Mouse (Mus musculus) megakaryocyte, embryonic 14.5 days (primary cell): Measurements from ENCODE around the gene Sorcs2. TPM values are rescaled to one million over a fixed set of nuclear protein-coding genes. Genes with fewer than 3 reads are reported as not detected.

ENCODE experiments used
- H3K27me3 ChIP-seq: replicated peaks from 2 replicates; pipeline ENCODE3; 2012; ENCODE audit warnings: inconsistent platforms
- H3K36me3 ChIP-seq: replicated peaks from 2 replicates; pipeline ENCODE3; 2012; ENCODE audit warnings: low read length, inconsistent platforms, mixed read lengths
- H3K4me1 ChIP-seq: 2 replicates; pipeline ENCODE4 v1.6.1; 2012; ENCODE audit warnings: inconsistent platforms
- H3K4me3 ChIP-seq: replicated peaks from 2 replicates; pipeline ENCODE3; 2012; ENCODE audit warnings: moderate library complexity, mild to moderate bottlenecking, inconsistent platforms
- H3K9me3 ChIP-seq: 2 replicates; pipeline ENCODE4 v1.6.1; 2012; ENCODE audit warnings: inconsistent platforms
- FLI1 ChIP-seq: IDR thresholded peaks from 2 replicates; pipeline ENCODE4 v1.6.1; 2012; ENCODE audit warnings: low read length, inconsistent platforms, mixed read lengths
- GATA1 ChIP-seq: IDR thresholded peaks from 3 replicates; pipeline ENCODE4 v1.6.1; 2012; ENCODE audit warnings: mixed read lengths, low read length, inconsistent platforms, borderline replicate concordance
- polyA plus RNA-seq: library from polyadenylated mRNA; stranded (reverse); fragments of >175 nt; gene quantifications from 2 replicates; pipeline ENCODE4 v1.2.3, GENCODE M21; 2012; ENCODE audit warnings: low replicate concordance; ENCODE audit not compliant: insufficient read depth

Sorcs2 gene
- polyA plus RNA-seq, 1 experiment: not detected

- Histone ChIP-seq H3K4me3 (no peak overlapping the region), H3K36me3 (no peaks in the 10 kb centered on the region), H3K4me1 (peaks cover 6% of the 10 kb centered on the region; the same call in 1 of the 2 replicates), H3K9me3 (no peaks in the 10 kb centered on the region), H3K27me3 (peaks cover 48% of the 10 kb centered on the region)
- TF ChIP-seq GATA1: no peak
- TF ChIP-seq FLI1: no peak
Measured at GRCm38 (mm10) chr5:36007649-36008048, 390.3 kb downstream of the Sorcs2 start.

GRCm38 (mm10) chr5:36006586-36006985 lies 391.4 kb downstream of the Sorcs2 start:
- TF ChIP-seq FLI1: no peak
- no peak for TF ChIP-seq GATA1
- peaks cover 6% of the 10 kb centered on the region; the same call in 1 of the 2 replicates for H3K4me1 ChIP-seq
- no peaks in the 10 kb centered on the region for H3K9me3 ChIP-seq
- no peaks in the 10 kb centered on the region for H3K36me3 ChIP-seq
- peaks cover 48% of the 10 kb centered on the region for H3K27me3 ChIP-seq
- no peak overlapping the region for H3K4me3 ChIP-seq

GRCm38 (mm10) chr5:36006106-36006505 lies 391.8 kb downstream of the Sorcs2 start:
- peaks cover 6% of the 10 kb centered on the region; the same call in 1 of the 2 replicates for H3K4me1 ChIP-seq
- TF ChIP-seq GATA1 (no peak), FLI1 (no peak)
- no peaks in the 10 kb centered on the region for H3K9me3 ChIP-seq

GRCm38 (mm10) chr5:36003797-36004196 lies 394.1 kb downstream of the Sorcs2 start:
- Histone ChIP-seq H3K36me3 (no peaks in the 10 kb centered on the region), H3K4me1 (peaks cover 6% of the 10 kb centered on the region; the same call in 1 of the 2 replicates), H3K4me3 (no peak overlapping the region), H3K9me3 (no peaks in the 10 kb centered on the region), H3K27me3 (peaks cover 52% of the 10 kb centered on the region)
- TF ChIP-seq FLI1: no peak
- no peak for TF ChIP-seq GATA1

More at GRCm38 (mm10) chr5:36006106-36006505, 391.8 kb downstream of the Sorcs2 start:
- peaks cover 48% of the 10 kb centered on the region for H3K27me3 ChIP-seq
- no peak overlapping the region for H3K4me3 ChIP-seq
- H3K36me3 ChIP-seq: no peaks in the 10 kb centered on the region

GRCm38 (mm10) chr5:35989986-35990735 lies 407.8 kb downstream of the Sorcs2 start:
- no peaks in the 10 kb centered on the region for H3K36me3 ChIP-seq
- peaks cover 27% of the 10 kb centered on the region for H3K27me3 ChIP-seq
- TF ChIP-seq GATA1: no peak
- no peak for TF ChIP-seq FLI1
- peaks cover 3% of the 10 kb centered on the region for H3K4me1 ChIP-seq
- no peak overlapping the region for H3K4me3 ChIP-seq
- H3K9me3 ChIP-seq: no peaks in the 10 kb centered on the region

- H3K27me3 ChIP-seq: peaks cover 30% of the 10 kb centered on the region
- TF ChIP-seq FLI1 (no peak), GATA1 (no peak)
- H3K4me1 ChIP-seq: peaks cover 2% of the 10 kb centered on the region
- H3K9me3 ChIP-seq: no peaks in the 10 kb centered on the region
- no peak overlapping the region for H3K4me3 ChIP-seq
- no peaks in the 10 kb centered on the region for H3K36me3 ChIP-seq
Measured at GRCm38 (mm10) chr5:35989506-35989905, 408.4 kb downstream of the Sorcs2 start.

- Histone ChIP-seq H3K9me3 (no peaks in the 10 kb centered on the region), H3K4me3 (no peak overlapping the region), H3K4me1 (no peaks in the 10 kb centered on the region; the same call in 1 of the 2 replicates), H3K36me3 (no peaks in the 10 kb centered on the region), H3K27me3 (peaks cover 27% of the 10 kb centered on the region)
- TF ChIP-seq FLI1: no peak
- no peak for TF ChIP-seq GATA1
Measured at GRCm38 (mm10) chr5:35988085-35988484, 409.9 kb downstream of the Sorcs2 start.

GRCm38 (mm10) chr5:35985611-35986010 lies 412.3 kb downstream of the Sorcs2 start:
- TF ChIP-seq FLI1: no peak
- TF ChIP-seq GATA1: no peak
- Histone ChIP-seq H3K9me3 (no peaks in the 10 kb centered on the region), H3K4me3 (no peak overlapping the region), H3K36me3 (no peaks in the 10 kb centered on the region), H3K4me1 (no peaks in the 10 kb centered on the region; the same call in 1 of the 2 replicates), H3K27me3 (peaks cover 36% of the 10 kb centered on the region)

- H3K9me3 ChIP-seq: no peaks in the 10 kb centered on the region
- no peaks in the 10 kb centered on the region for H3K36me3 ChIP-seq
- TF ChIP-seq GATA1 (no peak), FLI1 (no peak)
- H3K4me1 ChIP-seq: no peaks in the 10 kb centered on the region; the same call in 1 of the 2 replicates
- H3K27me3 ChIP-seq: peaks cover 26% of the 10 kb centered on the region
- H3K4me3 ChIP-seq: no peak overlapping the region
Measured at GRCm38 (mm10) chr5:35981976-35982375, 416.0 kb downstream of the Sorcs2 start.

GRCm38 (mm10) chr5:35981341-35981740 lies 416.6 kb downstream of the Sorcs2 start:
- no peak for TF ChIP-seq GATA1
- TF ChIP-seq FLI1: no peak

GRCm38 (mm10) chr5:35980542-35980941 lies 417.4 kb downstream of the Sorcs2 start:
- no peaks in the 10 kb centered on the region; the same call in 1 of the 2 replicates for H3K4me1 ChIP-seq
- no peaks in the 10 kb centered on the region for H3K9me3 ChIP-seq
- no peak for TF ChIP-seq FLI1
- no peak for TF ChIP-seq GATA1
- H3K36me3 ChIP-seq: no peaks in the 10 kb centered on the region
- H3K4me3 ChIP-seq: no peak overlapping the region
- H3K27me3 ChIP-seq: peaks cover 26% of the 10 kb centered on the region

More at GRCm38 (mm10) chr5:35981341-35981740, 416.6 kb downstream of the Sorcs2 start:
- H3K4me1 ChIP-seq: no peaks in the 10 kb centered on the region; the same call in 1 of the 2 replicates
- H3K36me3 ChIP-seq: no peaks in the 10 kb centered on the region
- H3K9me3 ChIP-seq: no peaks in the 10 kb centered on the region
- H3K27me3 ChIP-seq: peaks cover 26% of the 10 kb centered on the region
- H3K4me3 ChIP-seq: no peak overlapping the region
